Mouse (Mus musculus): ENCODE data around the gene A030003K21Rik.

Gene A030003K21Rik

GRCm38 (mm10) chr1:82905886-82906285, 37.3 kb downstream of the A030003K21Rik start:
- no peak for DNase-seq

- no peak for DNase-seq
These were observed 42.0 kb downstream of the A030003K21Rik start for GRCm38 (mm10) chr1:82901201-82901600.

GRCm38 (mm10) chr1:82900567-82900966, 42.6 kb downstream of the A030003K21Rik start:
- peak; percentile 34 for DNase-seq

- no peak for DNase-seq
These were observed 49.9 kb downstream of the A030003K21Rik start for GRCm38 (mm10) chr1:82893269-82893668.

All from thymus, postnatal 25 days (tissue).